ENCODE assay signal across 15 mouse cellular contexts in genomic region chr3:137479761-137480339, GRCm38 (mm10).
DNase-seq lines count a peak whose midpoint lies in the region; TF ChIP-seq lines count a peak whose summit lies in the region.
"Had no signal": no experiment of that assay in that cellular context is flagged by ENCODE, and none has a peak within 500 bp of the region (broad histone marks: within the 10 kb centered on the region; RNA-seq: fewer than 3 reads in every experiment).

No protein-coding gene starts in this region.

- TF ChIP-seq POLR2A in cerebellum, adult 2 months (IDR thresholded peaks at IDR 0.05; ENCODE audit: borderline replicate concordance, insufficient read depth, low read length): no peak
- TF ChIP-seq POLR2A in lung, adult 2 months (IDR thresholded peaks at IDR 0.05; ENCODE audit: borderline replicate concordance, extremely low read depth, low read depth, low read length): no peak

- H3K4me1 ChIP-seq in cerebellum, adult 2 months (ENCODE audit: control insufficient read depth, insufficient read depth, low read length): peaks cover 2% of the 10 kb centered on the region; the same call in 1 of the 2 replicates
- H3K4me1 ChIP-seq in lung, adult 2 months (ENCODE audit: control insufficient read depth, insufficient read depth, low read length): no peaks in the 10 kb centered on the region
- H3K4me1 ChIP-seq: liver, embryonic 13.5 days had no signal

- no peak for TF ChIP-seq CTCF in cerebellum, adult 2 months (IDR thresholded peaks at IDR 0.05; ENCODE audit: borderline replicate concordance, insufficient read depth, low read depth, low read length)
- TF ChIP-seq CTCF in lung, adult 2 months (IDR thresholded peaks at IDR 0.05; ENCODE audit: insufficient read depth, low read length): no peak

- H3K27ac ChIP-seq in cerebellum, adult 2 months (ENCODE audit: insufficient read depth, low read length): no peak overlapping the region
- H3K27ac ChIP-seq: liver, embryonic 13.5 days; macrophage; stomach, embryonic 15.5 days had no signal

- WGBS in cerebellum, adult 2 months: 52% methylated on average over 7 of the region's 7 CpGs
- 56% methylated on average over 7 of the region's 7 CpGs for WGBS in lung, adult 2 months

- H3K27me3 ChIP-seq in cerebellum, adult 2 months (ENCODE audit: control insufficient read depth, insufficient read depth, low read length): no peaks in the 10 kb centered on the region
- H3K27me3 ChIP-seq: CH12.LX; liver, embryonic 13.5 days; stomach, embryonic 15.5 days had no signal

- peak; percentile 25 to 35 for DNase-seq in cerebellum, postnatal 10 days
- no peak for DNase-seq in cerebellum, adult 2 months
- peak; percentile 9 for DNase-seq in kidney, postnatal 10 days
- no peak for DNase-seq in kidney, postnatal 4 days
- peak; percentile 8 for DNase-seq in lung, postnatal 10 days
- DNase-seq in lung, adult 2 months: no peak
- peak; percentile 41 to 44 for DNase-seq in layer of hippocampus, postnatal 14 days (ENCODE audit: low spot score in 2 of 2)
- no peak for DNase-seq in urinary bladder, adult 2 months (ENCODE audit: low spot score)
- DNase-seq: cerebellum, adult 11-12 months; heart, postnatal 14 days; liver, embryonic 13.5 days; thymus, postnatal 14 days had no signal

- H3K4me3 ChIP-seq in cerebellum, adult 2 months (replicated peaks; ENCODE audit: insufficient read depth, low read depth, low read length): no peak overlapping the region
- H3K4me3 ChIP-seq in lung, adult 2 months (replicated peaks; ENCODE audit: extremely low read depth, low read depth, low read length): no peak overlapping the region
- H3K4me3 ChIP-seq: liver, embryonic 13.5 days; stomach, embryonic 15.5 days had no signal

Comparison
In these comparisons a context has a peak if more than half of its experiments do, and no peak if none do; other contexts are left out.
1. DNase-seq: peak in cerebellum, postnatal 10 days (2 of 2), kidney, postnatal 10 days (single experiment), lung, postnatal 10 days (single experiment) and layer of hippocampus, postnatal 14 days (2 of 2); none in cerebellum, adult 2 months (0 of 2), kidney, postnatal 4 days (0 of 2), lung, adult 2 months (single experiment) and urinary bladder, adult 2 months (single experiment).